Mouse (Mus musculus) limb, embryonic 10.5 days (tissue): ENCODE measurements around the gene Ppp1r18. TPM values are rescaled to one million over a fixed set of nuclear protein-coding genes. Genes with fewer than 3 reads are reported as not detected.
A peak's percentile ranks its signal among the peaks of the same experiment; 100 is the strongest.

Experiments
- DNase-seq: peaks from one replicate; pipeline ENCODE4 v3.0.0-alpha.2; 2017; ENCODE audit warnings: low spot score
- H3K27ac ChIP-seq: fragments of 300-500 bp; sonication (generic); 2 replicates; pipeline ENCODE4 v1.5.1; 2016; ENCODE audit warnings: mild to moderate bottlenecking
- H3K27me3 ChIP-seq: fragments of 300-500 bp; sonication (generic); 2 replicates; pipeline ENCODE4 v1.6.1; 2016; ENCODE audit warnings: low read depth, mild to moderate bottlenecking; ENCODE audit not compliant: poor library complexity, severe bottlenecking
- H3K36me3 ChIP-seq: fragments of 300-500 bp; sonication (generic); 2 replicates; pipeline ENCODE4 v1.6.1; 2016; ENCODE audit warnings: mild to moderate bottlenecking, moderate library complexity
- H3K4me1 ChIP-seq: fragments of 300-500 bp; sonication (generic); 2 replicates; pipeline ENCODE4 v1.6.1; 2016
- H3K4me3 ChIP-seq: fragments of 300-500 bp; sonication (generic); 2 replicates; pipeline ENCODE4 v1.5.1; 2016; ENCODE audit warnings: mild to moderate bottlenecking, moderate library complexity
- H3K9me3 ChIP-seq: fragments of 300-500 bp; sonication (generic); replicated peaks from 2 replicates; pipeline ENCODE4 v1.6.1; 2016; ENCODE audit warnings: mild to moderate bottlenecking
- WGBS: fragments of 180-500 bp; shearing (Covaris S2); methylation state at CpG from one replicate; pipeline ENCODE4 v1.1.7; 2016; 5-methylcytosine and 5-hydroxymethylcytosine counted together
- polyA plus RNA-seq: library from polyadenylated mRNA; unstranded; fragments of >200 nt; fragmentation: Nextera tagmentation; extraction: Ambion mirVana; gene quantifications from 2 replicates; pipeline ENCODE4 v1.2.1, GENCODE M21; 2016

The Ppp1r18 gene
- polyA plus RNA-seq, 1 experiment from 2014 or later: 22.1 TPM

GRCm38 (mm10) chr17:35840561-35840960 is 24.8 kb upstream of the Ppp1r18 start:
- H3K9me3 ChIP-seq: no peaks in the 10 kb centered on the region
- H3K4me3 ChIP-seq: peak overlapping the region; percentile 68
- H3K27me3 ChIP-seq: no peaks in the 10 kb centered on the region
- peaks cover 31% of the 10 kb centered on the region for H3K36me3 ChIP-seq
- DNase-seq: no peak
- WGBS: 56% methylated on average over 14 of the region's 14 CpGs
- peak overlapping the region; percentile 93 for H3K27ac ChIP-seq
- H3K4me1 ChIP-seq: peaks cover 27% of the 10 kb centered on the region

- H3K9me3 ChIP-seq: no peaks in the 10 kb centered on the region
- peaks cover 21% of the 10 kb centered on the region; the same call in 1 of the 2 replicates for H3K4me1 ChIP-seq
- peak; percentile 98 for DNase-seq
- H3K27ac ChIP-seq: peak within 1 kb of the TSS; percentile 93
- peaks cover 31% of the 10 kb centered on the region for H3K36me3 ChIP-seq
- peak within 1 kb of the TSS; percentile 68 for H3K4me3 ChIP-seq
- no peaks in the 10 kb centered on the region for H3K27me3 ChIP-seq
- WGBS: under 1% methylated on average over 59 of the region's 59 CpGs
Observed at GRCm38 (mm10) chr17:35841076-35841950, 24.1 kb upstream of the Ppp1r18 start, which contains the start of gene Mdc1. Mdc1 (plus strand) TSS chr17:35841515.

GRCm38 (mm10) chr17:35842006-35842405 is 23.4 kb upstream of the Ppp1r18 start:
- no peaks in the 10 kb centered on the region for H3K27me3 ChIP-seq
- H3K4me1 ChIP-seq: peaks cover 21% of the 10 kb centered on the region; the same call in 1 of the 2 replicates
- H3K9me3 ChIP-seq: no peaks in the 10 kb centered on the region
- peak overlapping the region; percentile 93 for H3K27ac ChIP-seq
- H3K4me3 ChIP-seq: peak overlapping the region; percentile 68
- peaks cover 31% of the 10 kb centered on the region for H3K36me3 ChIP-seq
- 22% methylated on average over 11 of the region's 11 CpGs for WGBS
- peak; percentile 56 for DNase-seq

GRCm38 (mm10) chr17:35843514-35843913 is 21.9 kb upstream of the Ppp1r18 start:
- Histone ChIP-seq H3K4me3 (no peak overlapping the region), H3K27me3 (no peaks in the 10 kb centered on the region), H3K4me1 (peaks cover 21% of the 10 kb centered on the region; the same call in 1 of the 2 replicates), H3K9me3 (no peaks in the 10 kb centered on the region), H3K27ac (no peak overlapping the region), H3K36me3 (peaks cover 46% of the 10 kb centered on the region)
- whole genome bisulfite sequencing: 93% methylated on average over 3 of the region's 3 CpGs
- no peak for DNase-seq

GRCm38 (mm10) chr17:35848112-35848511 is 17.3 kb upstream of the Ppp1r18 start:
- H3K9me3 ChIP-seq: no peaks in the 10 kb centered on the region
- no peak for DNase-seq
- H3K36me3 ChIP-seq: peaks cover 90% of the 10 kb centered on the region
- no peak overlapping the region; the same call in 1 of the 2 replicates for H3K4me3 ChIP-seq
- peaks cover 1% of the 10 kb centered on the region; the same call in 1 of the 2 replicates for H3K4me1 ChIP-seq
- 72% methylated on average over 1 of the region's 1 CpGs for WGBS
- H3K27me3 ChIP-seq: no peaks in the 10 kb centered on the region
- no peak overlapping the region for H3K27ac ChIP-seq

GRCm38 (mm10) chr17:35850974-35851373 is 14.4 kb upstream of the Ppp1r18 start:
- Histone ChIP-seq H3K9me3 (no peaks in the 10 kb centered on the region), H3K4me1 (no peaks in the 10 kb centered on the region), H3K27me3 (no peaks in the 10 kb centered on the region), H3K27ac (no peak overlapping the region), H3K4me3 (no peak overlapping the region), H3K36me3 (peaks cover 95% of the 10 kb centered on the region)
- no peak for DNase-seq
- WGBS: 89% methylated on average over 3 of the region's 3 CpGs

GRCm38 (mm10) chr17:35859371-35859770 is 6.0 kb upstream of the Ppp1r18 start:
- Histone ChIP-seq H3K4me1 (peaks cover 20% of the 10 kb centered on the region; the same call in 1 of the 2 replicates), H3K36me3 (peaks cover 61% of the 10 kb centered on the region)
- WGBS: 91% methylated on average over 1 of the region's 1 CpGs

GRCm38 (mm10) chr17:35859835-35860234 is 5.6 kb upstream of the Ppp1r18 start:
- no peak overlapping the region for H3K27ac ChIP-seq
- no peak for DNase-seq
- H3K4me3 ChIP-seq: no peak overlapping the region
- no peaks in the 10 kb centered on the region for H3K27me3 ChIP-seq
- H3K4me1 ChIP-seq: peaks cover 25% of the 10 kb centered on the region; the same call in 1 of the 2 replicates
- no peaks in the 10 kb centered on the region for H3K9me3 ChIP-seq
- 71% methylated on average over 2 of the region's 2 CpGs for WGBS
- H3K36me3 ChIP-seq: peaks cover 59% of the 10 kb centered on the region

More at GRCm38 (mm10) chr17:35859371-35859770, 6.0 kb upstream of the Ppp1r18 start:
- Histone ChIP-seq H3K4me3 (no peak overlapping the region), H3K9me3 (no peaks in the 10 kb centered on the region), H3K27ac (no peak overlapping the region), H3K27me3 (no peaks in the 10 kb centered on the region)
- no peak for DNase-seq

- Histone ChIP-seq H3K4me3 (peak overlapping the region; percentile 86), H3K36me3 (peaks cover 53% of the 10 kb centered on the region), H3K9me3 (no peaks in the 10 kb centered on the region), H3K4me1 (peaks cover 34% of the 10 kb centered on the region), H3K27me3 (no peaks in the 10 kb centered on the region), H3K27ac (peak overlapping the region; percentile 95)
- WGBS: 5% methylated on average over 12 of the region's 12 CpGs
- DNase-seq: no peak
Observed at GRCm38 (mm10) chr17:35860831-35861197, 4.6 kb upstream of the Ppp1r18 start.

GRCm38 (mm10) chr17:35861198-35861857 is 4.1 kb upstream of the Ppp1r18 start, which contains the start of gene Nrm:
Nrm (plus strand) TSS chr17:35861318.
- peak; percentile 91 for DNase-seq
- Histone ChIP-seq H3K36me3 (peaks cover 51% of the 10 kb centered on the region), H3K27me3 (no peaks in the 10 kb centered on the region), H3K27ac (peak within 1 kb of the TSS; percentile 95), H3K4me3 (peak within 1 kb of the TSS; percentile 86), H3K9me3 (no peaks in the 10 kb centered on the region), H3K4me1 (peaks cover 39% of the 10 kb centered on the region)
- WGBS: under 1% methylated on average over 47 of the region's 47 CpGs

- WGBS: 24% methylated on average over 10 of the region's 10 CpGs
- Histone ChIP-seq H3K4me3 (peak overlapping the region; percentile 73), H3K27me3 (no peaks in the 10 kb centered on the region), H3K27ac (peak overlapping the region; percentile 97), H3K9me3 (no peaks in the 10 kb centered on the region), H3K36me3 (peaks cover 29% of the 10 kb centered on the region), H3K4me1 (peaks cover 71% of the 10 kb centered on the region)
- DNase-seq: no peak
Observed at GRCm38 (mm10) chr17:35864832-35865353, 500 bp upstream of the Ppp1r18 start.

- Histone ChIP-seq H3K4me1 (peaks cover 71% of the 10 kb centered on the region), H3K27ac (peak overlapping the region; percentile 97), H3K4me3 (peak overlapping the region; percentile 73), H3K9me3 (no peaks in the 10 kb centered on the region), H3K36me3 (peaks cover 42% of the 10 kb centered on the region), H3K27me3 (no peaks in the 10 kb centered on the region)
- peak; percentile 79 for DNase-seq
- under 1% methylated on average over 29 of the region's 38 CpGs for WGBS
Observed at GRCm38 (mm10) chr17:35866281-35866831, 963 bp downstream of the Ppp1r18 start.
